Mouse (Mus musculus) CD4-positive naive resting alpha-beta T cell, adult 57 days (primary cell): ENCODE results near the gene Lrif1. TPM values are rescaled to one million over a fixed set of nuclear protein-coding genes. Genes with fewer than 3 reads are reported as not detected.

Source experiments
- total RNA-seq: library from RNA; stranded (reverse); gene quantifications from one replicate; pipeline ENCODE4 v1.2.4, GENCODE M21; 2023

Gene Lrif1
- 51.1 TPM for total RNA-seq

GRCm38 (mm10) chr3:106684830-106685229, at the start of gene Lrif1:
Gene Lrif1 (plus strand): TSS chr3:106684987.

Other genes with a start within 250 kb of the Lrif1 start
- gene Dennd2d, start 202.6 kb upstream of the Lrif1 start, total RNA-seq: 125 TPM
- gene Dram2, start 137.2 kb upstream of the Lrif1 start, total RNA-seq: 30.4 TPM
- 51.3 TPM for gene Cept1, start 137.2 kb upstream of the Lrif1 start, total RNA-seq
- 722 TPM for gene Cd53, start 105.2 kb downstream of the Lrif1 start, total RNA-seq
- not detected for gene Olfr266, start 141.3 kb downstream of the Lrif1 start, total RNA-seq